Mouse (Mus musculus): ENCODE data around the gene Brd3.

DNA sequence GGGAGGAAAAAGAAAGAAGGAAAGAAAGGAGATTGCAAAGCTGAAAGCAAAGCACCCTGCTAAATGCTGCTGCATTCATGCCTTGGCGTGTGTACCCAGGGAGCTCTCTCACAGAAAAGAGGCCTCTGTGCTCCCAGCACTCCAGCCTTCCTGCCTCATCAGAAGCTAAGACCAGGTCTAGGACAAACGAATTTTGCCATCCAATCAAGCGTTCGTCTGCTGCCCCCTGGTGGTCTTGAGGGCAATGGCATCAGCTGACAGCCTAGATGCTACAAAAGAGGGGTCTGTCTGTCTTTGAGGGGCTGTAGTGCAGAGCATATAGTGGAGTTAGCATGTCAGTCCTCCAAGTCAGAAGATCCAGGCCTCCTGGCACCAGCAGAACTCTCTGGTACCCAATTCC is 79.4 kb downstream of the Brd3 start:
- TF ChIP-seq CTCF (conservative IDR thresholded peaks at IDR 0.05; ENCODE audit: insufficient read depth, insufficient read length, low read depth, low read length), result peak; percentile 98
- no peak for TF ChIP-seq POLR2A (IDR thresholded peaks at IDR 0.05; ENCODE audit: low read depth, low read length)
